Mouse (Mus musculus) embryo, embryonic 10 days (tissue): ENCODE results near the gene Tmx1.
A peak's percentile ranks its signal among the peaks of the same experiment; 100 is the strongest.

Source experiments
- DNase-seq: peaks from one replicate; pipeline ENCODE4 v3.0.0-alpha.2; 2015; ENCODE audit warnings: low spot score

The Tmx1 gene

GRCm38 (mm10) chr12:70452726-70453645 is at the start of gene Tmx1:
Tmx1 (plus strand) TSS chr12:70453095.
- DNase-seq = peak; percentile 97

- no peak for DNase-seq
Measured at GRCm38 (mm10) chr12:70404327-70404726, 48.6 kb upstream of the Tmx1 start.

- DNase-seq = no peak
Measured at GRCm38 (mm10) chr12:70408396-70408795, 44.5 kb upstream of the Tmx1 start.

- DNase-seq = no peak
Measured at GRCm38 (mm10) chr12:70409600-70409999, 43.3 kb upstream of the Tmx1 start.

- DNase-seq = no peak
Measured at GRCm38 (mm10) chr12:70420216-70420615, 32.7 kb upstream of the Tmx1 start.

- no peak for DNase-seq
Measured at GRCm38 (mm10) chr12:70421028-70421427, 31.9 kb upstream of the Tmx1 start.

- DNase-seq = peak; percentile 66
Measured at GRCm38 (mm10) chr12:70422322-70423118, 30.4 kb upstream of the Tmx1 start.

- no peak for DNase-seq
Measured at GRCm38 (mm10) chr12:70427885-70428284, 25.0 kb upstream of the Tmx1 start.

- no peak for DNase-seq
Measured at GRCm38 (mm10) chr12:70429637-70430036, 23.3 kb upstream of the Tmx1 start.

GRCm38 (mm10) chr12:70430307-70430950 is 22.5 kb upstream of the Tmx1 start:
- DNase-seq = peak; percentile 63

GRCm38 (mm10) chr12:70431428-70431827 is 21.5 kb upstream of the Tmx1 start:
- no peak for DNase-seq

- no peak for DNase-seq
Measured at GRCm38 (mm10) chr12:70449961-70450360, 2.9 kb upstream of the Tmx1 start.

- DNase-seq = no peak
Measured at GRCm38 (mm10) chr12:70451533-70451932, 1.4 kb upstream of the Tmx1 start.

- no peak for DNase-seq
Measured at GRCm38 (mm10) chr12:70452143-70452542, 752 bp upstream of the Tmx1 start.

- DNase-seq = no peak
Measured at GRCm38 (mm10) chr12:70455226-70455625, 2.3 kb downstream of the Tmx1 start.

- no peak for DNase-seq
Measured at GRCm38 (mm10) chr12:70459546-70459945, 6.7 kb downstream of the Tmx1 start.

GRCm38 (mm10) chr12:70464016-70464415 is 11.1 kb downstream of the Tmx1 start:
- DNase-seq = no peak

GRCm38 (mm10) chr12:70475336-70475735 is 22.4 kb downstream of the Tmx1 start:
- no peak for DNase-seq

- no peak for DNase-seq
Measured at GRCm38 (mm10) chr12:70476884-70477576, 24.1 kb downstream of the Tmx1 start.

GRCm38 (mm10) chr12:70477593-70478287 is 24.8 kb downstream of the Tmx1 start:
- DNase-seq = peak; percentile 65

- DNase-seq = no peak
Measured at GRCm38 (mm10) chr12:70485956-70486355, 33.1 kb downstream of the Tmx1 start.
